Mouse (Mus musculus) sigmoid colon, adult 10 weeks (tissue): Measurements from ENCODE around the gene Slc7a10. TPM values are rescaled to one million over a fixed set of nuclear protein-coding genes. Genes with fewer than 3 reads are reported as not detected.

Experiments used
- polyA plus RNA-seq: library from polyadenylated mRNA; stranded (reverse); fragments of 350-450 nt; fragmentation: Illumina TruSeq; extraction: RNeasy Lipid Tissue Mini Kit (QIAGEN cat#74804); gene quantifications from one replicate; pipeline ENCODE4 v1.2.3, GENCODE M21; 2014; ENCODE audit warnings: low read depth, low replicate concordance

Gene Slc7a10
- 0.28 TPM for polyA plus RNA-seq

GRCm38 (mm10) chr7:35185889-35186569, at the start of gene Slc7a10:
Gene Slc7a10, plus strand, starts transcription at chr7:35186385.

GRCm38 (mm10) chr7:35215225-35215624, 29.0 kb downstream of the Slc7a10 start, which contains the start of gene Lrp3:
Gene Lrp3, minus strand, starts transcription at chr7:35215498.

Other genes with a start within 250 kb of the Slc7a10 start
- gene Cebpg, start 129.8 kb upstream of the Slc7a10 start, polyA plus RNA-seq, result 159 TPM
- gene Cebpa, start 67.1 kb upstream of the Slc7a10 start, polyA plus RNA-seq, result 7.3 TPM
- 0.32 TPM for gene Lrp3, start 29.1 kb downstream of the Slc7a10 start, polyA plus RNA-seq
- 8.9 TPM for gene Gpatch1, start 132.1 kb downstream of the Slc7a10 start, polyA plus RNA-seq
- 117 TPM for gene Rhpn2, start 147.8 kb downstream of the Slc7a10 start, polyA plus RNA-seq
- gene Faap24, start 210.5 kb downstream of the Slc7a10 start, polyA plus RNA-seq, result 3.0 TPM
- gene Cep89, start 210.7 kb downstream of the Slc7a10 start, polyA plus RNA-seq, result 28.5 TPM